Mouse (Mus musculus) CH12.LX (cell line): ENCODE measurements around the gene 2210016L21Rik. TPM values are rescaled to one million over a fixed set of nuclear protein-coding genes. Genes with fewer than 3 reads are reported as not detected.
"Not testable (repeated sequence)": the region's sequence is repeated elsewhere in the genome, so short reads cannot be mapped to it uniquely, and the experiment has no call there.

Experiments used
- DNase-seq: peaks from one replicate; pipeline ENCODE4 v3.0.0-alpha.2; 2013; ENCODE audit errors: extremely low read depth
- H3K27ac ChIP-seq: 2 replicates; pipeline ENCODE4 v1.5.1; 2012; ENCODE audit warnings: low read depth, mild to moderate bottlenecking, control low read depth, moderate library complexity; ENCODE audit not compliant: insufficient read depth
- H3K27me3 ChIP-seq: replicated peaks from 2 replicates; pipeline ENCODE3; 2012; ENCODE audit warnings: inconsistent platforms
- H3K36me3 ChIP-seq, 2 experiments: replicated peaks in 1 of 2; 2 replicates each; pipeline versions ENCODE3 to v1.6.1; 2012; ENCODE audit warnings: inconsistent platforms in 1 of 2, low read length in 1 of 2, mild to moderate bottlenecking in 1 of 2, mixed read lengths in 1 of 2, moderate library complexity in 1 of 2; ENCODE audit not compliant: control insufficient read depth in 1 of 2, insufficient read depth in 1 of 2
- H3K4me1 ChIP-seq, 2 experiments: 2 replicates each; pipeline ENCODE4 v1.6.1; 2012; ENCODE audit warnings: inconsistent platforms in 1 of 2, moderate library complexity in 1 of 2; ENCODE audit not compliant: insufficient read depth in 2 of 2, control insufficient read depth in 1 of 2
- H3K4me2 ChIP-seq: 2 replicates; pipeline ENCODE4 v1.6.1; 2012; ENCODE audit warnings: low read depth, mild to moderate bottlenecking, control low read depth; ENCODE audit not compliant: poor library complexity, insufficient read depth, severe bottlenecking
- H3K4me3 ChIP-seq, 3 experiments: fragments of 150-350 bp in 1 of 3; sonication (generic) in 1 of 3; replicated peaks in 1 of 3; 2 replicates each; pipeline versions ENCODE3 to v1.5.1; 2011 to 2012; ENCODE audit warnings: low read depth in 2 of 3, low read length in 2 of 3, mild to moderate bottlenecking in 2 of 3, moderate library complexity in 2 of 3, control low read depth in 1 of 3, improper control_type of control experiment in 1 of 3, inconsistent platforms in 1 of 3, mixed read lengths in 1 of 3; ENCODE audit not compliant: poor library complexity in 1 of 3
- H3K79me2 ChIP-seq: replicated peaks from 2 replicates; pipeline ENCODE4 v1.6.1; 2012; ENCODE audit warnings: mild to moderate bottlenecking, moderate library complexity; ENCODE audit not compliant: control insufficient read depth, poor library complexity, insufficient read depth, severe bottlenecking; ENCODE audit errors: extremely low read depth
- H3K9ac ChIP-seq: 2 replicates; pipeline ENCODE4 v1.6.1; 2012; ENCODE audit warnings: low read depth, mild to moderate bottlenecking, control low read depth, moderate library complexity; ENCODE audit not compliant: insufficient read depth
- H3K9me3 ChIP-seq: replicated peaks from 2 replicates; pipeline ENCODE3; 2012; ENCODE audit warnings: low read length, inconsistent platforms, mixed read lengths
- BHLHE40 ChIP-seq: IDR thresholded peaks from 2 replicates; pipeline ENCODE4 v1.6.1; 2011; ENCODE audit warnings: mild to moderate bottlenecking, low read depth, low read length, improper control_type of control experiment
- CHD2 ChIP-seq: IDR thresholded peaks from 2 replicates; pipeline ENCODE4 v1.6.1; 2011; ENCODE audit warnings: low read length, improper control_type of control experiment
- E2F4 ChIP-seq: IDR thresholded peaks from 2 replicates; pipeline ENCODE4 v1.6.1; 2011; ENCODE audit warnings: low read depth, low read length, improper control_type of control experiment; ENCODE audit not compliant: insufficient replicate concordance
- EP300 ChIP-seq: IDR thresholded peaks from 2 replicates; pipeline ENCODE4 v1.6.1; 2011; ENCODE audit warnings: low read length, improper control_type of control experiment
- ETS1 ChIP-seq: conservative IDR thresholded peaks from 2 replicates; pipeline ENCODE4 v1.6.1; 2012; ENCODE audit warnings: low read depth, mild to moderate bottlenecking, inconsistent platforms, low read length, improper control_type of control experiment, moderate library complexity
- GABPA ChIP-seq: IDR thresholded peaks from 2 replicates; pipeline ENCODE4 v1.6.1; 2012; ENCODE audit warnings: low read depth, low read length, improper control_type of control experiment, inconsistent platforms; ENCODE audit not compliant: insufficient replicate concordance
- HCFC1 ChIP-seq: IDR thresholded peaks from 2 replicates; pipeline ENCODE4 v1.6.1; 2012; ENCODE audit warnings: low read depth, mild to moderate bottlenecking, inconsistent platforms, low read length, improper control_type of control experiment
- IRF4 ChIP-seq: IDR thresholded peaks from 2 replicates; pipeline ENCODE4 v1.6.1; 2014; ENCODE audit warnings: low read depth, mild to moderate bottlenecking, inconsistent platforms, low read length, improper control_type of control experiment
- JUND ChIP-seq: conservative IDR thresholded peaks from 2 replicates; pipeline ENCODE4 v1.6.1; 2011; ENCODE audit warnings: low read depth, low read length, improper control_type of control experiment
- MAFK ChIP-seq: IDR thresholded peaks from 2 replicates; pipeline ENCODE4 v1.6.1; 2011; ENCODE audit warnings: low read length, improper control_type of control experiment; ENCODE audit not compliant: insufficient replicate concordance
- MAX ChIP-seq: IDR thresholded peaks from 2 replicates; pipeline ENCODE4 v1.6.1; 2011; ENCODE audit warnings: low read length, improper control_type of control experiment
- MAZ ChIP-seq: IDR thresholded peaks from 2 replicates; pipeline ENCODE4 v1.6.1; 2012; ENCODE audit warnings: low read depth, mild to moderate bottlenecking, inconsistent platforms, low read length, improper control_type of control experiment, moderate library complexity
- MEF2A ChIP-seq: IDR thresholded peaks from 2 replicates; pipeline ENCODE4 v1.6.1; 2014; ENCODE audit warnings: low read depth, mild to moderate bottlenecking, inconsistent platforms, low read length, improper control_type of control experiment, borderline replicate concordance
- PAX5 ChIP-seq: IDR thresholded peaks from 2 replicates; pipeline ENCODE4 v1.6.1; 2012; ENCODE audit warnings: low read length, inconsistent platforms, mixed read lengths
- POLR2A ChIP-seq: IDR thresholded peaks from 2 replicates; pipeline ENCODE4 v1.6.1; 2011; ENCODE audit warnings: low read depth, mild to moderate bottlenecking, improper control_type of control experiment, low read length
- POLR2AphosphoS2 ChIP-seq: IDR thresholded peaks from 2 replicates; pipeline ENCODE4 v1.6.1; 2011; ENCODE audit warnings: low read depth, low read length, improper control_type of control experiment
- RCOR1 ChIP-seq: conservative IDR thresholded peaks from 2 replicates; pipeline ENCODE4 v1.6.1; 2012; ENCODE audit warnings: low read depth, mild to moderate bottlenecking, inconsistent platforms, low read length, improper control_type of control experiment
- SIN3A ChIP-seq: IDR thresholded peaks from 2 replicates; pipeline ENCODE4 v1.6.1; 2012; ENCODE audit warnings: low read length, improper control_type of control experiment, inconsistent platforms
- TBP ChIP-seq: conservative IDR thresholded peaks from 2 replicates; pipeline ENCODE4 v1.6.1; 2011; ENCODE audit warnings: low read depth, low read length, improper control_type of control experiment
- TCF12 ChIP-seq: IDR thresholded peaks from 2 replicates; pipeline ENCODE4 v1.6.1; 2014; ENCODE audit warnings: low read depth, mild to moderate bottlenecking, inconsistent platforms, low read length, improper control_type of control experiment
- UBTF ChIP-seq: IDR thresholded peaks from 2 replicates; pipeline ENCODE4 v1.6.1; 2012; ENCODE audit warnings: low read depth, mild to moderate bottlenecking, inconsistent platforms, low read length, improper control_type of control experiment, moderate library complexity
- ZKSCAN1 ChIP-seq: IDR thresholded peaks from 2 replicates; pipeline ENCODE4 v1.6.1; 2012; ENCODE audit warnings: low read depth, inconsistent platforms, low read length, improper control_type of control experiment, borderline replicate concordance
- ZMIZ1 ChIP-seq: IDR thresholded peaks from 2 replicates; pipeline ENCODE4 v1.6.1; 2012; ENCODE audit warnings: low read depth, mild to moderate bottlenecking, inconsistent platforms, low read length, improper control_type of control experiment
- dilution Hi-C: fragments of 300-500 bp; cut with MboI; formaldehyde crosslinking; loops from 2 replicates; pipeline ENCODE4 v1.14.3; 2020; ENCODE audit warnings: low sequenced_read_pairs; ENCODE audit not compliant: extremely low pct_unique_long_range_greater_than_20kb, extremely low pct_ligation_motif_present
- in situ Hi-C: fragments of 300-500 bp; cut with MboI; formaldehyde crosslinking; loops from 3 replicates; pipeline ENCODE4 v1.14.3; 2019; ENCODE audit warnings: low sequenced_read_pairs, low pct_ligation_motif_present, low pct_unique_long_range_greater_than_20kb, mixed read lengths
- polyA plus RNA-seq: library from polyadenylated mRNA; unstranded; fragments of >175 nt; gene quantifications from 2 replicates; pipeline ENCODE4 v1.2.1, GENCODE M21; 2012; ENCODE audit warnings: low read depth; ENCODE audit not compliant: insufficient read length
- total RNA-seq, 2 experiments: library from RNA; depleted of rRNA; stranded (reverse); fragments of 300-350 nt in 1 of 2; fragments of >200 nt in 1 of 2; gene quantifications; 2 replicates each; pipeline ENCODE4 v1.2.3; 2012 to 2014

Gene 2210016L21Rik
- total and polyA plus RNA-seq, 3 experiments = 11.5 to 32.5 (median 21.6) TPM

DNA sequence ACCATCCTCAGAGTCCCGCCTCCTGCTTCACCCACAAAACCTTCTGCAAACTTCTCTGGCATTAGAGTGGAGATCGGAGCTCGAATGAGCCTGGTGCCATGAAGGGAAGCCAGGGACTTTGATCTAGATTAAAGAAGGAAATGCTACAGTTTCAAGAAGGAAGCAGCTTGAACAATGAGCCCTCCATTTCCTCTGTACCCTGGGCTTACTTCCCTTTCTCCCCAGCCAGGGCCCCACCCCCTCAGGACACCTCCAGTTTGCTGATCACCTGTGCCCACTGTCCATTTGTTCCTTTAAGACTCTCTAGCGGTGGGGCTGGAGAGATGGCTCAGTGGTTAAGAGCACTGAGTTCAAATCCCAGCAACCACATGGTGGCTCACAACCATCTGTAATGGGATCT is 25.2 kb upstream of the 2210016L21Rik start:
- H3K9me3 ChIP-seq = no peaks in the 10 kb centered on the region
- no peaks in the 10 kb centered on the region for H3K27me3 ChIP-seq
- H3K36me3 ChIP-seq = no peaks in the 10 kb centered on the region
- H3K9ac ChIP-seq = no peak overlapping the region
- no peaks in the 10 kb centered on the region for H3K79me2 ChIP-seq
- DNase-seq = no peak
- H3K27ac ChIP-seq = no peak overlapping the region
- TF ChIP-seq JUND = no peak
- no peak for TF ChIP-seq HCFC1
- TF ChIP-seq MAX = no peak
- H3K4me3 ChIP-seq = no peak overlapping the region
- H3K4me2 ChIP-seq = no peak overlapping the region
- dilution Hi-C loops (no loop called here), in situ Hi-C loops (loop anchor here (25.0 kb wide), 1 partner anchor 204 kb away; the partner anchor contains the start of gene Tchp)
- H3K4me1 ChIP-seq = peaks cover 7 to 20% of the 10 kb centered on the region in 2 experiments

DNA sequence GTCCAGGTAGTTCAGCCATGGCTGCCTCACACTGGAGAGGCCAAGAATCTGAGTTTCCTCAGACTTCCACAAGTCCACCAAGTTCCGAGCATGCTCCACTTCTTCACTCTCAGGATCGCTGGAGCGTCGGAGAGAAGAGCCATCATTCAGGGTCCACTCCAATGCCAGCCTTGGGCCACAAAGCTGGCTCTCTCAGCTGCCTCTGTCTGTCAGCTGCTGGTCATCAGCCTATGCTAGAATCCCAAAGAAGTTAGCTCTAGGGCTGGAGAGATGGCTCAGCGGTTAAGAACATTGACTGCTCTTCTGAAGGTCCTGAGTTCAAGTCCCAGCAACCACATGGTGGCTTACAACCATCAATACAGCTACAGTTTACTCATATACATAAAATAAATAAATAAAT is 24.6 kb upstream of the 2210016L21Rik start:
- H3K4me3 ChIP-seq, dilution Hi-C loops, H3K27me3 ChIP-seq, H3K79me2 ChIP-seq, H3K9me3 ChIP-seq, DNase-seq, H3K4me2 ChIP-seq, H3K27ac ChIP-seq, H3K36me3 ChIP-seq, H3K9ac ChIP-seq: not testable (repeated sequence)
- in situ Hi-C loops = loop anchor here (25.0 kb wide), 1 partner anchor 205 kb away; the partner anchor contains the start of gene Tchp
- peaks cover 11 to 26% of the 10 kb centered on the region in 2 experiments for H3K4me1 ChIP-seq

DNA sequence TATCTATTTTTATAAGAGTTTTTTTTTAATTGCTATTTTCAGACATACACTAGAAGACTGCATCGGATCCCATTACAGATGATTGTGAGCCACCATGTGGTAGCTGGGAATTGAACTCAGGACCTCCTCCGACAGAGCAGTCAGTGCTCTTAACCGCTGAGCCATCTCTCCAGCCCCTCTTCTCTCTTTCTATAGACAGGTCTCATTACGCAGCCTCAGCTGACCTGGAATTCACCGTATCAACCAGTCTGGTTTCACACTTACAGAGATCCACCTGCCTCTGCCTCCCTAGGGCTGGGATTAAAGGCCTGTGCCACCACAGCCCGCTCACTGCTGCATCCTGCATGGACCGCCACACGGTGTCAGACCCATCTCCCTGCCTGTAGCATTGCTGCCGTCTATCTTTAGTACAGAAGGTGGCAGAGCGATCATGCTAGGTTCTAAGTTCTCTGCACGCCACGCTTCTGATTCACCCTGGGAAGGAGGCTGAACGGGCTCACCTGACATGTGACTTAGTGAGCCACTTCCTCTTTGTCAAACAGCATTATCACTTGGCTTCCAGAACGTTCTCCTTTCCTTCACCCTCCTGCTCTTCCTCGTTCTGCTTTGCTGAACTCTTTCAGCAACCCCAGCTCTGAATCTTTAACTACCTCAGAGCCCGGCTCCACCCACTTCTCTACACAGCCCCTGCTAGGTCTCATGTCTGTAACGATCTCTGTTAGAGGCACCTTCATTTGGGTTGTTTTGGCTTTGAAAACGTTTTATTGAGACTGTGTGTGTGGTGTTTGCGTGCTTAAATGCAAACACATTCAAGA is 20.2 kb upstream of the 2210016L21Rik start:
- dilution Hi-C loops (no loop called here), in situ Hi-C loops (loop anchor here (25.0 kb wide), 1 partner anchor 209 kb away; the partner anchor contains the start of gene Tchp)
- peak overlapping the region; percentile 39 for H3K9ac ChIP-seq
- no peaks in the 10 kb centered on the region for H3K27me3 ChIP-seq
- H3K4me1 ChIP-seq = peaks cover 9 to 17% of the 10 kb centered on the region in 2 experiments
- no peaks in the 10 kb centered on the region for H3K36me3 ChIP-seq
- DNase-seq = peak; percentile 84
- peak overlapping the region in 2 of 3 experiments; percentile 6 to 42 for H3K4me3 ChIP-seq
- H3K79me2 ChIP-seq = no peaks in the 10 kb centered on the region
- H3K9me3 ChIP-seq = no peaks in the 10 kb centered on the region
- peak overlapping the region; percentile 79 for H3K4me2 ChIP-seq
- H3K27ac ChIP-seq = no peak overlapping the region; the same call in 1 of the 2 replicates
- TF ChIP-seq CHD2 = no peak
- TF ChIP-seq POLR2AphosphoS2 = no peak
- TF ChIP-seq PAX5 = no peak
- no peak for TF ChIP-seq POLR2A
- TF ChIP-seq GABPA = no peak
- TF ChIP-seq SIN3A = peak; percentile 84; the same call in 1 of the 2 replicates
- TF ChIP-seq ZKSCAN1 = no peak
- no peak for TF ChIP-seq RCOR1
- peak; percentile 50 for TF ChIP-seq HCFC1
- TF ChIP-seq BHLHE40 = peak; percentile 96
- TF ChIP-seq TCF12 = peak; percentile 61; the same call in 1 of the 2 replicates
- TF ChIP-seq MAZ = no peak
- TF ChIP-seq ETS1 = peak; percentile 80
- TF ChIP-seq MAFK = 0 out of 2 replicates have a peak, but pooled peaks have one; percentile 32
- peak; percentile 69 for TF ChIP-seq IRF4
- peak; percentile 75 for TF ChIP-seq MEF2A
- peak; percentile 52 for TF ChIP-seq JUND
- TF ChIP-seq ZMIZ1 = peak; percentile 52; the same call in 1 of the 2 replicates
- peak; percentile 87 for TF ChIP-seq TBP
- peak; percentile 59 for TF ChIP-seq EP300
- no peak for TF ChIP-seq UBTF
- no peak for TF ChIP-seq E2F4
